Comparison of ENCODE assay signal across 13 mouse cellular contexts in genomic region chr9:67930629-67931028, GRCm38 (mm10).
DNase-seq lines count a peak whose midpoint lies in the region; ATAC-seq and TF ChIP-seq lines count a peak whose summit lies in the region.
"Had no signal": no experiment of that assay in that cellular context is flagged by ENCODE, and none has a peak within 500 bp of the region (broad histone marks: within the 10 kb centered on the region; RNA-seq: fewer than 3 reads in every experiment).

No protein-coding gene starts in this region.

- intact Hi-C loops in left cerebral cortex, adult 2 months (cut with DNase I), result no loop called here

- WGBS in intestine, embryonic 14.5 days, result 67% methylated on average over 7 of the region's 7 CpGs
- WGBS in lung, postnatal 0 days, result 60% methylated on average over 7 of the region's 7 CpGs
- whole genome bisulfite sequencing in stomach, postnatal 0 days, result 55% methylated on average over 7 of the region's 7 CpGs

- no peak for TF ChIP-seq EP300 in lung, postnatal 0 days (IDR thresholded peaks at IDR 0.05)
- no peak for TF ChIP-seq EP300 in stomach, postnatal 0 days (optimal IDR thresholded peaks at IDR 0.05)

- no peak overlapping the region for H3K4me2 ChIP-seq in intestine, embryonic 14.5 days (ENCODE audit: low read length)
- no peak overlapping the region for H3K4me2 ChIP-seq in lung, postnatal 0 days (replicated peaks; ENCODE audit: low read depth, low read length)
- H3K4me2 ChIP-seq in stomach, postnatal 0 days (replicated peaks; ENCODE audit: low read depth), result no peak overlapping the region
- H3K4me2 ChIP-seq: forebrain, embryonic 15.5 days had no signal

- peak; percentile 43; the same call in 1 of the 2 replicates for ATAC-seq in intestine, embryonic 14.5 days (replicated peaks; ENCODE audit: low FRiP score, low TSS enrichment, low read depth)
- ATAC-seq in lung, postnatal 0 days, result peak; percentile 58
- ATAC-seq in stomach, postnatal 0 days (ENCODE audit: low FRiP score, low TSS enrichment), result peak; percentile 86
- ATAC-seq: forebrain, embryonic 15.5 days; liver, postnatal 0 days had no signal

- peaks cover 52% of the 10 kb centered on the region for H3K36me3 ChIP-seq in intestine, embryonic 14.5 days (ENCODE audit: control insufficient read depth, insufficient read depth, low read length)
- peaks cover 26% of the 10 kb centered on the region for H3K36me3 ChIP-seq in lung, postnatal 0 days (ENCODE audit: insufficient read depth, low read length)
- peaks cover 3% of the 10 kb centered on the region for H3K36me3 ChIP-seq in stomach, postnatal 0 days (ENCODE audit: control insufficient read depth, insufficient read depth, low read length)

- H3K9ac ChIP-seq in intestine, embryonic 14.5 days (ENCODE audit: low read length), result no peak overlapping the region
- no peak overlapping the region for H3K9ac ChIP-seq in lung, postnatal 0 days (replicated peaks; ENCODE audit: low read depth)
- H3K9ac ChIP-seq in stomach, postnatal 0 days (ENCODE audit: low read length), result no peak overlapping the region
- H3K9ac ChIP-seq: forebrain, embryonic 15.5 days; liver, postnatal 0 days had no signal

- H3K4me1 ChIP-seq in intestine, embryonic 14.5 days (replicated peaks; ENCODE audit: control insufficient read depth, insufficient read depth, low read length), result no peaks in the 10 kb centered on the region
- no peaks in the 10 kb centered on the region for H3K4me1 ChIP-seq in lung, postnatal 0 days (ENCODE audit: insufficient read depth, low read depth, low read length)
- H3K4me1 ChIP-seq in stomach, postnatal 0 days (replicated peaks; ENCODE audit: control insufficient read depth, insufficient read depth), result no peaks in the 10 kb centered on the region
- H3K4me1 ChIP-seq: forebrain, embryonic 15.5 days; hindbrain, embryonic 10.5 days; midbrain, embryonic 10.5 days had no signal

- H3K27ac ChIP-seq in intestine, embryonic 14.5 days (ENCODE audit: low read depth), result no peak overlapping the region
- no peak overlapping the region for H3K27ac ChIP-seq in lung, postnatal 0 days (ENCODE audit: low read length)
- H3K27ac ChIP-seq in stomach, postnatal 0 days (replicated peaks), result no peak overlapping the region
- no peak overlapping the region for H3K27ac ChIP-seq in left cerebral cortex, adult 2 months
- H3K27ac ChIP-seq: forebrain, embryonic 15.5 days; hindbrain, embryonic 10.5 days; midbrain, embryonic 10.5 days had no signal

- H3K4me3 ChIP-seq in intestine, embryonic 14.5 days (ENCODE audit: low read depth, low read length), result no peak overlapping the region
- H3K4me3 ChIP-seq in lung, postnatal 0 days (ENCODE audit: low read depth, low read length), result no peak overlapping the region
- H3K4me3 ChIP-seq in stomach, postnatal 0 days (ENCODE audit: low read depth, low read length), result no peak overlapping the region
- H3K4me3 ChIP-seq in left cerebral cortex, adult 2 months, result no peak overlapping the region
- H3K4me3 ChIP-seq: forebrain, embryonic 15.5 days; hindbrain, embryonic 10.5 days; midbrain, embryonic 10.5 days had no signal

- H3K9me3 ChIP-seq in intestine, embryonic 14.5 days (ENCODE audit: control insufficient read depth, low read length), result no peaks in the 10 kb centered on the region
- H3K9me3 ChIP-seq in lung, postnatal 0 days (ENCODE audit: low read length), result no peaks in the 10 kb centered on the region
- H3K9me3 ChIP-seq in stomach, postnatal 0 days (ENCODE audit: control insufficient read depth, low read length), result no peaks in the 10 kb centered on the region
- H3K9me3 ChIP-seq: forebrain, embryonic 15.5 days; hindbrain, embryonic 10.5 days; midbrain, embryonic 10.5 days had no signal

- H3K27me3 ChIP-seq in intestine, embryonic 14.5 days (replicated peaks; ENCODE audit: control insufficient read depth, insufficient read depth, low read length), result no peaks in the 10 kb centered on the region
- no peaks in the 10 kb centered on the region for H3K27me3 ChIP-seq in lung, postnatal 0 days (replicated peaks; ENCODE audit: insufficient read depth, low read length)
- H3K27me3 ChIP-seq in stomach, postnatal 0 days (ENCODE audit: control insufficient read depth, insufficient read depth, low read length), result no peaks in the 10 kb centered on the region
- H3K27me3 ChIP-seq: forebrain, embryonic 15.5 days had no signal

- TF ChIP-seq CTCF in lung, postnatal 0 days (IDR thresholded peaks at IDR 0.05), result no peak
- TF ChIP-seq CTCF in stomach, postnatal 0 days (IDR thresholded peaks at IDR 0.05; ENCODE audit: low read depth), result no peak
- no peak for TF ChIP-seq CTCF in left cerebral cortex, adult 2 months (IDR thresholded peaks at IDR 0.05)

- DNase-seq in urinary bladder, postnatal 14 days (ENCODE audit: low spot score), result peak; percentile 62
- no peak for DNase-seq in urinary bladder, postnatal 10 days (ENCODE audit: low spot score)
- DNase-seq in intestine, embryonic 14.5 days (ENCODE audit: low spot score), result peak; percentile 65
- peak; percentile 73 for DNase-seq in lung, postnatal 0 days (ENCODE audit: low spot score)
- peak; percentile 90 for DNase-seq in stomach, postnatal 0 days (ENCODE audit: low spot score)
- DNase-seq in left cerebral cortex, adult 2 months (ENCODE audit: extremely low spot score in 1 of 2, low spot score in 2 of 2), result no peak
- no peak for DNase-seq in layer of hippocampus, postnatal 14 days (ENCODE audit: low spot score in 2 of 2)
- DNase-seq: kidney, adult 2 months; liver, postnatal 0 days; thymus, adult 18-20 months had no signal

Comparison
In these comparisons a context has a peak if more than half of its experiments do, and no peak if none do; other contexts are left out.
1. DNase-seq: peak in urinary bladder, postnatal 14 days (single experiment), intestine, embryonic 14.5 days (single experiment), lung, postnatal 0 days (single experiment) and stomach, postnatal 0 days (single experiment); none in urinary bladder, postnatal 10 days (single experiment), left cerebral cortex, adult 2 months (0 of 2) and layer of hippocampus, postnatal 14 days (0 of 2).
2. Peak in every context shown above with its lines, with median percentiles within 50 percentile points of each other: ATAC-seq.